Mouse (Mus musculus) adrenal gland, postnatal 36 days (tissue): ENCODE results near the gene Tarbp1. TPM values are rescaled to one million over a fixed set of nuclear protein-coding genes. Genes with fewer than 3 reads are reported as not detected.

ENCODE experiments used
- DNase-seq, 2 experiments: peaks; one replicate each; pipeline ENCODE4 v3.0.0; 2021; ENCODE audit warnings: mixed read lengths in 1 of 2
- long read RNA-seq, 2 experiments: library from polyadenylated mRNA; stranded (forward); transcript quantifications; one replicate each; pipeline ENCODE4 v2.0.0; 2021; ENCODE audit warnings: borderline sequencing depth in 2 of 2
- total RNA-seq, 2 experiments: library from RNA; stranded (reverse); gene quantifications; 2 replicates each; pipeline ENCODE4 v1.2.3; 2021

Tarbp1 gene
- 1 to 10 TPM; 6.4 to 7.1 TPM for total RNA-seq
- long read RNA-seq, experiment 1, partial matches to known transcripts, result 2 of 2 reads
- long read RNA-seq, experiment 1, other reads (novel, unspliced or antisense), result 0 of 2 reads
- long read RNA-seq, experiment 2, result 0 reads

GRCm38 (mm10) chr8:126474299-126475187 lies at the start of gene Tarbp1:
Gene Tarbp1 (minus strand): TSS chr8:126475065.
- peak; percentile 94 to 95 for DNase-seq

- DNase-seq, result peak; percentile 91 to 92
Observed at GRCm38 (mm10) chr8:126524233-126524985, 49.5 kb upstream of the Tarbp1 start.

- DNase-seq, result peak; percentile 76 to 82
Observed at GRCm38 (mm10) chr8:126523060-126523574, 48.3 kb upstream of the Tarbp1 start.

GRCm38 (mm10) chr8:126519447-126519975 lies 44.6 kb upstream of the Tarbp1 start:
- no peak for DNase-seq

GRCm38 (mm10) chr8:126516620-126517577 lies 42.0 kb upstream of the Tarbp1 start:
- peak; percentile 97 to 99 for DNase-seq

GRCm38 (mm10) chr8:126514011-126514964 lies 39.4 kb upstream of the Tarbp1 start:
- DNase-seq, result peak; percentile 63 to 70

GRCm38 (mm10) chr8:126510866-126511265 lies 36.0 kb upstream of the Tarbp1 start:
- no peak for DNase-seq

GRCm38 (mm10) chr8:126509635-126510034 lies 34.8 kb upstream of the Tarbp1 start:
- no peak for DNase-seq

- DNase-seq, result no peak
Observed at GRCm38 (mm10) chr8:126508871-126509586, 34.2 kb upstream of the Tarbp1 start.

- no peak for DNase-seq
Observed at GRCm38 (mm10) chr8:126508221-126508620, 33.4 kb upstream of the Tarbp1 start.

- no peak for DNase-seq
Observed at GRCm38 (mm10) chr8:126504492-126505182, 29.8 kb upstream of the Tarbp1 start.

GRCm38 (mm10) chr8:126502722-126503121 lies 27.9 kb upstream of the Tarbp1 start:
- DNase-seq, result peak in 1 of 2 experiments; percentile 46

GRCm38 (mm10) chr8:126499371-126499770 lies 24.5 kb upstream of the Tarbp1 start:
- DNase-seq, result no peak

- DNase-seq, result no peak
Observed at GRCm38 (mm10) chr8:126498465-126498864, 23.6 kb upstream of the Tarbp1 start.

GRCm38 (mm10) chr8:126497541-126498428 lies 22.9 kb upstream of the Tarbp1 start:
- DNase-seq, result peak; percentile 91

GRCm38 (mm10) chr8:126496915-126497314 lies 22.1 kb upstream of the Tarbp1 start:
- no peak for DNase-seq

GRCm38 (mm10) chr8:126495461-126495860 lies 20.6 kb upstream of the Tarbp1 start:
- DNase-seq, result no peak
